Mouse (Mus musculus): ENCODE data around the gene Arpp19.
A peak's percentile ranks its signal among the peaks of the same experiment; 100 is the strongest.

Gene Arpp19

DNA sequence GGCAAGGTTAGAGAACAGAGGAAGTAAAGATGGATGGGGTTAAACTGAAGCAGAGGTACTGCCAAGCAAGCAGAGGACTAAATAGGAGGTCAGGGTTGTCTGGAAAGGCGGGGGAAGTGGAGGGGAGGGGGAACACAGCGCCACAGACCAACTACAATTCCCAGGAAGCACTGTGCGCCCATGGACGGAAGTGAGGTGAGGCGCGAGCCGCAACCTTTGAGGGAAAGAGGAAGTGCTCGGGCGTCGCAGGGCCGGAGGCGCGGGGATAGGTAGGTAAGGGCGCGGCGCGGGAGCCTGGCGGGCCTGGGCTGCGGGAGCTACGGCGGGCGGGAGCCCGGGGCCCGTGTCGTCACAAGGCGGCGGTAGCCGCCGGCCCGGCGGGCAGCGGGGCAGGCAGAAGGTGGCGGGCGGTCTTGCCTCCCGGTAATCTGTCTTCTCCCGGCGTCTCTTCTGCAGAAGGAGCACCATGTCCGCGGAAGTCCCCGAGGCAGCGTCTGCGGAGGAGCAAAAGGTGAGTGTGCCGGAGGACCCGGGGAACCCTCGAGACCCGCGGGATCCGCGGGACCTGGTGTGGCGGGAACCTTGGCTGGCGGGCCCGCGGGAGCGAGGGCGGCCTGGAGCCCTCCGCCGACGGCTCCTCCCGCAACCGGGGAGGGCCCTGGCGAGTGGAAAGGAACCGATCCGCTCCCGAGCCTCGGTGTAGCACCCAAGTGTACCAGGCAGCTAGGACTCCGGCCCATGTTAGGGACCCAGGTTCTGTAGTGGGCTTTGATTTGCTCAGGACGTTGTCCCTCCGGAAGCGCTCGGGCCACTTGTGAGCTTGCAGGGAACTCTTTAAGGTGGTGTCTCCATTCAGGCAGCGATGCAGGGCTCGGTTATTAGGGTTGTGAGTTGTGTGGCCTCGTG is at the start of gene Arpp19:
Arpp19 (plus strand) TSS at position 164 of the 906 bp plus-strand sequence.
- peak; percentile 93 for DNase-seq

DNA sequence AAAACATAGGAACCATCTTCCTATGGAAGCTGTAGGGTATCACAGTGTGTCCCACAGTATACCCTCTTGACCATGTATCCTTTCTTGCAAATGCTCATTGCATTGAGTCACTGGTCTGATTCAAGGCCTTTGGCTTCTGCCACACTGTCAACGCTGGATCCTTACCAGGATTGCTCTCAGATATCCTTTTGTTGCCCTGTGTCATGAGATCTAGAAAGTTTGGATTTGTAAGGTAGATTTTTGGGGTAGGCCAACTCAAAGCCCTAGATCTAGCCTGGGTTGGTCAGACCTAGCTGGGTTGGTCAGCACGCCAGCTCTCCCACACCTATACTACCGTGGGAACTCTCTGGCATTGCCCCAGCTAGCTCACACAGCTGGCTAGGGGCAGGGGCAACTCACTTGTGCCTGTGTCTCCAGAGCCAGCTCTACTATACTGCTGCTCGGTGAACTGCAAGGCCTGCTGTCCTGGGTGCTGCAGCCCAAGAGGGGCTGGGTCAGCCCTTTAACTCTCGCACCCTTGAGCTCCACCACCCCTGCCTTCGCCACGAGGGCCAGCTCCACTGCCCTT is 48.4 kb upstream of the Arpp19 start:
- no peak for DNase-seq

DNA sequence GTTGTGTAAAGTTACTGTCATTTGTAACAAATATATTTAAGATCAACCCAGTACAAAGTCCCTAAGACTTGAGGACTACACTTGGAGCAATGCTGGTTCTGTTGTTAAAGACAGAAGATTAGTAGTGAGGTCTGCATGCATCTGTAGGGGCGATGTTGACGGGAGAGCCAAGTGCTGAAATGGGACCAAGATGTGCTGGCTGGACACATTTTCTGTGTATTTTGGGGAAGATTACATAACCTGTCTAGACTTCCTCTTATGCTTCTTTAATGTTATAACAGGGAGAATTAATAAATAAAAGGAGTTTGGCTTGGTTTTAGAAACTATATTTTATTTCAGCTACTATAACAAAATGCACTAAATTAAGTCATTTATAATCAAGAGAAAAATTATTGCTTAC is 47.4 kb upstream of the Arpp19 start:
- no peak for DNase-seq

DNA sequence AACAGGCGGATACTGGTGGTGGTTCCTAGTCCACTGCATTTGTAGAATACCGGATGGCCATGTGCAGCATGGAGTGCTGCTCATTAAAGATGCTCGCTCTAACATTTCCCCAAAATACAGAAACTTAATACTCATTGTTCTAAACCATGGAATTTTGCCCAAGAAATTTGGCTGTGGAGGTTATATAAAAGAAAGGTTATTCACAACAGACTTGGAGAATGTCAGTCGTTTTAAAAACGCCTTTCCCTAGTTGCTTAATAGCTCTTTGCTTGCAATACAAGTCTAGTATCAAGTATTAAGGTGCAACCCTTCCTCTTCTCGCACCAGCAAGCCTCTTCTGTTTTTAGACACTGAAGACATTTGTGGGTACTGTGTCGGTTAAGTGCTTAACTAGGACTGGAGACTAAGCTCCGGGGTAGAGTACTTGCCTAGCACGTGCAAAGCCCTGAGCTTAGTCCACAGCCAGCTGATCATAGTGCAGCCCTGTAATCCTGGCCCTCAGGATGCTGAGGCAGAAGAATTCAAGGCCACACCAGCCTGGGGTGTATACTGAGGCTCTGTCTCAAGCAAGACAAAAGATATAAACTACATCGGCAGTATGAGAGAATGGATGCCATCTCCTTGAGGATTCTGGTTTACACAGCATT is 42.7 kb upstream of the Arpp19 start:
- no peak for DNase-seq

DNA sequence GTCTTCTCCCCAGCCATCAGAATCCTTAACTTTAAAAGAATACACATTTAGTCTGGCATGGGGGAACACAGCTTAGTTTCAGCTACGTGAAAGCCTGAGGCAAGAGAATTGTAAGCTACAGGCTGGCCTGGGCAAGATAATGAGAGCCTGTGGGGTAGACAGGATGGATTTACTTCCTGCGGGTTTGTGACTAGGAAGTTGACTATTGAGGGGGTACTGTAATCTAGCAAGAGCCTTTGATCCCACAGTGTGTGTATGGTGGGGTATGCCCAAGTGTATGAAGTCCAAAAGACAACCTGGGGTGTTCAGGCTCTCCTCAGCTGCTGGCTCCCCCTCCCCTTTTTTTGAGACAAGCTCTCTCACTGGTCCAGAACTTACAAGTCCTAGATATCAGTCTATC is 41.1 kb upstream of the Arpp19 start:
- DNase-seq, result no peak

DNA sequence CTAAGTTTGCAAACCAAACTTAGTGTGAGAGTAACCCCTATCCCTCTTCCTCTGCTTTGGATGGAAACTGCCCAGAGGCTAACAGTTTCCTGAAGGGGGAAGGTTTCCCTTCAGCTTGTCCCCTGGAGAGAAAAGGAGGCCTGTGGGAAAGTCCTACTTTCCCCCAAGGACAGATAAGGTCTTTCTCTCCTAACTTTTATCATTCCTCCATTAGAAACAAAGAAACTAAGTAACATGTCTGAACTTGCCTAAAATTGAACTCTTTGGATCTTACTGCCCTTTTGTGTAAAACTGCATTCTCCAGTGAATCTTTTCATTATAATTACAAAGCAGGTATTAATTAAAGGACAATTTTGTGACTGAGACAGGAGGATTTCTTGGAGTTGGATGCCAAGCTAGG is 39.4 kb upstream of the Arpp19 start:
- no peak for DNase-seq

DNA sequence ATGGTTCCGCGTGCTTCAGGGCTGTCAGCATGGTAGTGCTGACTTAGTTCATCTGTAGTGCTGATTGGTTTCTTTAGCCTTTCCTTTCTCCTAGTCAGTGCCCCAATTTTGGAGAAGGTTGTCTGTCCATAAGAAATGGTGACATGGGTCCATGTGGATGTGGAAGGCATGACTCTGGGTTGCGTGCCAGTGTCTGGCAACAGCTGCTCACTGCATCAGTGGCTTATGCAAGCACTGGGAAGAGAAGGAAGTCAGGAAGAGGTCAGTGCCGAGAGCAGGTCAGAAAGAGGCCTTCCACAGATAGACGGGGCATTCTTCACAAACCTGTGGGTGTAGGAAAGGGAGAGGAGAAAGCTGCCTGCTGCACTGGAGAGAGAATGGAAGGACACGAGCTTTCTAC is 36.4 kb upstream of the Arpp19 start:
- no peak for DNase-seq

DNA sequence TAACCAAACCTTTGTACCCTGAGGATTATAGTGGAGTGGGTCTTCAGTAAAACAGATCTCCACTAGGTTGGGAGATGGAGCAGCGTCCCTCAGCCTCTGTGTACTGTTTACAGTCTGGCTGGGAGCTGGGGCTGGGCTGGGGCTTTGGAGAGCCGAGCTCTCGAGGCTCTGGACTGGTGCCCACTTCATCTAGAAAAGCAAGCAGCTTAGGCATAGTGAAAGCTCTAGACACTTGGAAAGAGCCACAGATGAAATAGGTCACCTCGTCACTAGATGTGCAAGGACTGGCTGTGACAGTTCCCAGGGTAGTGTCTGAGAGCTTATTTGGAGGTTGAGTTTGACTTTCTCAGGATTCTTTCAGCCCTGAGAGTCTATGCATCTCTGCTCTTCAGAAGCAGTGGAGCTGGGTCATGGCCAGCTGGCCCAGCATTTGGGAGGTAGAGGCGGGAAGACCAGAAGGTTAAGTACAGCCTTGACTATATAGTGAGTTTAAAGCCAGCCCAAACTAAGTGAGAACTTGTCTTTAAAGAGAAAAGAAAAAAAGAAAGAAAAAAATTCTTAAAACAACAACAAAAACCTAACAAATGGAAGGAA is 35.7 kb upstream of the Arpp19 start:
- DNase-seq, result no peak

DNA sequence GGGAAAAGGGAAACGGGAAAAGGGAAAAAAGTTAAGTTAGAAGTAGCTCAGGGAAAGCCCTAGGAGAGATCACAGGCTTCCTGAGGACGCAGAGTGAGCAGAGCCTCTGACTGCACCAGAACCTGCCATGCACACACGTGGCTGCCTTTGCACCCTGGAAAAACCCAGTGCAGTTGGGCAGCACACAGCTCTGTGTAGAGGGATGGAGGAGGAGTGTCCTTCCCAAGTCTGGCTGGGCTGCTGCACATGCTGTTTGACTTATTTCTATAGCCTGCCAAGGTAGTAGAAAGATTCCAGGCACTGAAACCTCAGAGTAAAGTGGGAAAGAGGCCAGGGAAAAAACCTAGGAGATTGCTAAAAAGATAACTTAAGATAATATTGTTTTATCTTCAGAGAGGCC is 35.2 kb upstream of the Arpp19 start:
- DNase-seq, result no peak

DNA sequence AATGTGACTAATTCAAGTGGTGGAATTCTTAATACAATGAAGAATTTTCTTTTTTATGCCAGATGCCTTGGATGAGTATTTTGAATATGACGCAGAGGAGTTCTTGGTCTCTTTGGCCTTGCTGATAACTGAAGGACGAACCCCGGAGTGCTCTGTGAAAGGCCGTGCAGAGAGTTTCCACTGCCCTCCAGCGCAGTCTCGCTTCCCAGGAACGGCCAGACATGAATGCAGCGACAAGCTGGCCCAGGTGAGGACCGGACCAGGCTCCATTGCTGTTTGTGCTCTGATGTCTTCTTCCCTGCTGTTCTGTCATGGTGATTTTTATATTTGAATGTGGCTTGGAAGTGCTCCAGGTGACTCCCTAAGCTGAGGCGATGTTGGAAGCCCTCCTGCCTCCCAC is 33.2 kb upstream of the Arpp19 start:
- no peak for DNase-seq

DNA sequence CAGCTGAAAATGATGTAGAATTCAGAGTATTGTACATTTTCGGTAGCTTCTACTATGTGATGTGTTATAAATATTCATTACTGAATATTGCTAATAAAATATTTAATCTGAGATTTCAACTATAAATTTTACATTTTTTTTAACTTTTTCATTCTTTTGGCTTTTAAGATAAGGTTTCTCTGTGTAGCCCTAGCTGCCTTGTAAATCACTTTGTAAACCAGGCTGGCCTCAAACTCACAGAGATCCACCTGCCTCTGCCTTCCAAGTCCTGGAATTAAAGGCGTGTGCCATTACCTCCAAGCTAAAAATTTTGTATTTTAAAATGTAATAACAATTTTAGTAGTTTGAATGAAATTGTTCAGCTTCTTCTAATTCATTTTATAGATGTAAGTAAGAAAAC is 20.8 kb upstream of the Arpp19 start:
- no peak for DNase-seq

DNA sequence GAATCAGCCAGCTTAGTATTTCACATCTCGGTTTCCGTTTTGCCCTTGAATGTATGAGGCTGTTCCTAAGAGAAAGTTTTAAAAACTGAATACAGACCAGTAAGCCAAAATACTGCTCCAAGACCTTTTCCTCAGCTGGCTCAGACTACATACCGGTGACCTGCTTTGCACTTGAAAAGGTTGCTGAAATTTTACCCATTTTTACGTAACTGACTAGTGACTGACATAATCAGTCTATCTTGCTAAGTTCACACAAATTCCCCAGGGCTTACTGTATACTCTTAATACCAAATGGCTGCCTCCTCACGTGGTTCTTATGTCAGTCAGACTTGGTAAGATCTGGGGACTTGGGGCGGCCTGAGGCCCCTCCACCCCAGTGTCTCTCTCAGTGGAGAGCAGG is 18.2 kb upstream of the Arpp19 start:
- no peak for DNase-seq

DNA sequence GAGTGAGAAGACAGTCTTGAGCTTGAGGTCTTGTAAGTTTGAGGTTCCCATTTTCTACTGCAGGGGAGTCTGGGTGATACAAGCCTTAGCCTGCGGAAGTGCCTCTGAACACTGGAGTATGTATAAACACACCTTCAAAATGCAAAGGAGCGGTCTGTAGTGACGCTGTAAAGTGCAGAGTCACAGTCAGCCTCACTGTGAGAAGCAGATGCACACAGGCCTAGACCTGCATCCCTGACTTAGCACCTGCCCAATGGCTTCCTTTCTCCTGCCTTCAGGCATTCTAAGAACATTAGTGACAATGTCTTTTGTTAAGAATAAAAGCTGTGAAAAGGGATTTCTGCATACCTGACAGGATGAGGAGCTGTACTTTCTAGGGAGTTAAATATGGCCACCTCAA is 17.8 kb upstream of the Arpp19 start:
- DNase-seq, result no peak

DNA sequence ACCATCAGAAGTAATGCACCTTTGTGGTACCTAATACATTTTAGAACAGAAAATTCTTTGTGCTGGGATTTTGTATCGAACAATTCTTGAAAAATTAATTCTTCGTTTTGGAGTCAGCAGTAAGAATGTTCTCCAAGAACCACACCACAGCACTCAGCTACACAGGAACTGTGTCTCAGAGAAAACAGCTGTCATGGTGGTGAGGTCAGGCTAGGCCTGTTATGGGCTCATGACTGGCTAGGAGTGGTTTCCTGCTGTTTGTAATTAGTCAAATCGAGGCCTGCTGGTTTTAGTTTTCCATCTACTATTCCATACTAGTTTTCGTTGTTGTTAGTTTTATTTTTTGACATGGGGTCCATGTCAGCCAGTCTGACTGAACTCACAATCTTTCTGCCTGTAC is 16.9 kb upstream of the Arpp19 start:
- no peak for DNase-seq

DNA sequence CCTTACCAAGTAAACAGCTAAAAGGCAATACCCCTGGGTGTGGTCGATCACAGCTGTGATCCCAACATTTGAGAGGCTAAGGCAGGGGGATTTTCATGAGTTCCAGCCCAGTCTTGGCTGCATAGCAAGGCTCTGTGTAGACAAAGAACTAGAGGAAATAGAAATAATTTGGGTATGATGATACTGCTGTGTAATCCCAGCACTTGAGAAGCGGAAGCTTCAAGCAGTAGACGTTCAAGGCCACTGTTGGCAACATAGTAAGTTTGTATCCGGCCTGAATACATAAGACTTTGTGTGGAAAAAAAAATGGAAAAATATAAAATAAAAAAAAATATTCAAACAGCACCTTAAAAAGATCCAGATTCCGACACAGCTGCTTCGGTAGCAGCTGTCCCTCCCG is 14.9 kb upstream of the Arpp19 start:
- DNase-seq, result no peak

DNA sequence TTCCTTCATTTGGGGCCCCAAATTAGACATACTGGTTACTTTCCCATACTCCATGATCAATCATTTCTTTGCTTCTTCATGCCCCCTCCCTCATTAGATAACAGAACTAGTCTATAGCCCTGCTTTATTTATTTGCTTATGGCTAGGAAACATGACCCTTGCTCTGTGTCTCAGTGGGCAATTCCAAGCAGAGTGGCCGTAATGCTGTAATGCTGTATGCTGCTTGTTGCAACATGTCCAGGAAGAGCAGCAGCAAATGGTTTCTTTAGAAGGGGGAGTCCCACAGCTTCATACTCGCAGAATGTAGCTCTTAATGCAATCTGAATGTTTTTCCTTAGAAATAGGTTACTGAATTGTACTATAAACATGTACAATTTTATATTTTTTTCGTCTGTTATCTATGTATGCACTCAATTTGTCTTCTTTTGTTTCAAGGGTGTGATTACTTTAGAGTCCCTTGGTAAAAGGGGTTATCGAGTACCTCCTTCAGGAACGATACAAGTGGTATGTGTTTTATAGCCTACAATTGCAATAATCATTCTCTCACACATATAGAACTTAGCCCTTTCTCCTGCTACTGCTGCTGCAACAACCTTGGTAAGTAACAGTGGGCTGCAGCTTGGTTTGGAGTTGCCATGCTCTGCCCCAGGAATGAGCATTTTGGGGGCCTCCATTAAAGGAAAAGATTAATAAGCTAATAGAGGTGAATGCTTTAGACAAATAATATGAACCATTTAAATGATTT is 14.1 kb upstream of the Arpp19 start:
- DNase-seq, result no peak

DNA sequence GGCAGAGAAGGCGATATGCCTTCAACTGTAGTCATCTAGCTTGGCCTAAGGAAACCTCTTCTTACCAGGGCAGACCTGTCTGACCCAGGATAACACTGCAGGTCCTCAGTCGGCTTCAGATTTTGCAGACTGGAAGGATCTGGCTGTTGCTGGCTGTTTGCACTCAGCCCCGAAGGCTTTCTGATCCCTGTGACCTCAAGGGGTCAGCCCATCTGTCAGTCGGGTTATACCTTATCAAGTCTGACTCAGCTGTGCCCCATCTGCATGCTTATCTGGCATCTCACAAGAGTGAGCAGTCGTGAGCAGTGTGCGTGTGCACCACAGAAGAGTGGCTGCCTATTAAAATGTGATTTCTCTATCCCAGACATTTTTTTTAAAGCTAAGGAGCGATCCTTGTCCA is 13.3 kb upstream of the Arpp19 start:
- no peak for DNase-seq

DNA sequence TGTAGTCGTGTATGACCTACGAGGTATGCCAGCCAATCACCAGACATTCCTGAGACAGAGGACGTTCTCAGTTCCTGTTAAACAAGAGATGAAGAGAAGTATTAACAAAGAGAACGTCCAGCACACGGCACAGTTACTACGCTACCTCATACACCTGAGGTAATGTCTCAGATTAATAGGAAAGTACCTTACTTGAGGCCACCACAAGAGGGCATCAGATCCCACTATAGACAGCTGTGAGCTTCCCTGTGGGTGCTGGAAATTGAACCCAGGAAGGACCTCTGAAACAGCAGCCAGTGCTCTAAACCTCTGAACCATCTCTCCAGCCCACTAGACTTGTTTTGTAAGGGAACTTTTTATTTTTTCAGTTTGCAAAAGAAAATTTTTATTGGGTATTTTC is 11.7 kb upstream of the Arpp19 start:
- DNase-seq, result no peak

DNA sequence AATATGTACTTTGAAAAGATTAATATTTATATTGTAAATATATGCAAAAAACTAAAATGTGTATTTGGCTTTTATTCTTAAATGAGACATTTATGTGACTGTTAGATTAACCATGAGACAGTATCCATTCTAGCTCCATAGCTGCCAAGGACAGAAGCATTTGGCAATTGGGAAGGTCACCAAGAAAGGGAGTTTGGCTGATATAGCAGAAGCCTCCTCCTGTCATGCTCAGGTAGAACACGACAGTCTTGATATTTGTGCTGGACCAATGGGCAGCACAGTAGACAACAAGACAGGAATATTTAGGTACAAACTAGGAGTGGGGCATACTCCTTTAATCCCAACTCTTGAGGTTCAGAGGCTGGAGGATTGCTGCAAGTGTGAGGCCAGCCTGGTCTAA is 5.0 kb upstream of the Arpp19 start:
- no peak for DNase-seq

DNA sequence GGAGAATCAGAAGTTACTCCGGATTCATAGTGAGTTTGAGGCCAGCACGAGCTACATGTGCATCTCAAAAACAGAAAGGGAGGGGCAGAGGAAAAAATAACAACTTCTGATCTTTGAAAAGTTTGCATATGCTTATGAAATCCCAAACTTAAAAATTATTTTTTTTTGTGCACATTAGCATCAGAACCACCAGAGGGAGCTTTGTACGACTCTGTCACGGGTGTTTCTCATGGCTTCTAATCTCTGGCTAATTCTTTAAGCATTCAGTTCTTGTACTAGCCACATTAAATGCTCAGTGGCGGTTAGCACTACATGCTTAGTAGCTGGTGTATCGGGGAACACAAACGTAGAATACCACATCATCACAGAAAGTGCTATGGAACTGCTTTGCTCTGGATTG is 4.3 kb upstream of the Arpp19 start:
- no peak for DNase-seq

DNA sequence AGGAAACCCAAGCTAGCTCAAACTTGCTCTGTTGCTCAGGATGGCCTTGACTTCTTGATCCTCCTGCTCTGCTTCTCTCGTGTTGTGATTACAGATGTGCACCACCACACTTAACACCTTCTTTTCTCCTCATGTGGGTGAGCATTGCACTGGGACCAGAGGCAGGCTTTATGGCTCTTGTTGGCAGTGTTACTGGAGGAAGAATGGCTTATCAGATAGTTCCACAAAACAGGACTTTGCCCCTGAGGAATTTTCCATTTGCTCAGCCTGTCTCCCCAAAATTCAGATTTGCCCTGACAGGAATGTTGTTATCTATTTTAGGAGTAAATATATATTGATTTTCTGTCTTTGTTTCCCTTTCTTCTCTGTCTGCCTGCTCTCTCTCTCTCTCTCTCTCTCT is 2.7 kb upstream of the Arpp19 start:
- no peak for DNase-seq

DNA sequence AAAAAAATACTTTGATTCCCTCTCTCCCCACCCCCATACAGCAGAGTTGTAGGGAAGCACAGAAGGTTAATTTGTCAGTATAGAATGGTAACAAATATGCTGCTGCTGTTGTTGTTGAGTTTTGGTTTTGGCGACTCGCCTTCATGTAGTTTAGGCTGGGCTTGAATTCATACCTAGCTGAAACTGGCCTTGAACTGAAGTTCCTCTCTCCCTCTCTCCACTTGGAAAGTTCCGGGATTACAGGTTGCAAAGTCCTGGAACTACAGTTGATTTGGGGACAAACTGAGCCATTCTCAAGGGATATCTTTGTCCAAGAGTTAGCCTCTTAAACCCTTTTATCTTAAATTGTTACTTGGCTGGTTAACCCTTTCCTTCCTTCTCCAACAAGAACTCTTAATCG is 1.5 kb upstream of the Arpp19 start:
- no peak for DNase-seq

DNA sequence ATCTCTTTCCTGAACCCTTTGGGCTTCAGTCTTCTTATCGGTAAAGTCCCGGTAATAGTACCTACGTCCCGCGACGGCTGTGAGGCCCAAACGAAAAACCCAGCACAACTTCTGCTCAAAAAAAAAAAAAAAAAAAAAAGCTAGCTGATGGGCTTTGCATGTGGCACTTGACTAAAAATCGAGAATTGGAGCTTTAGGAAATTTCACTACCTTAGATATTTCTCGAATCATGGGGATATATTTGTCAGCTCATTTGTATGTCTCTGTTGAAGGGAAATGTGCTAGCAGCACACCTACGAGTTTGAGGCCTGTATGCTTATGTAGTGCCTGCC is 909 bp downstream of the Arpp19 start:
- no peak for DNase-seq
